Mouse (Mus musculus) thymus, postnatal 36 days (tissue): ENCODE measurements at regions not wholly inside any gene's neighbourhood (a gene's known extent, or its start where the extent isn't known, plus 50 kb on each side); places are given as distances from the start of the nearest gene placed in this dataset.

ENCODE experiments used
- DNase-seq, 2 experiments: peaks; one replicate each; pipeline ENCODE4 v3.0.0; 2022; ENCODE audit warnings: mixed read lengths in 2 of 2

DNA sequence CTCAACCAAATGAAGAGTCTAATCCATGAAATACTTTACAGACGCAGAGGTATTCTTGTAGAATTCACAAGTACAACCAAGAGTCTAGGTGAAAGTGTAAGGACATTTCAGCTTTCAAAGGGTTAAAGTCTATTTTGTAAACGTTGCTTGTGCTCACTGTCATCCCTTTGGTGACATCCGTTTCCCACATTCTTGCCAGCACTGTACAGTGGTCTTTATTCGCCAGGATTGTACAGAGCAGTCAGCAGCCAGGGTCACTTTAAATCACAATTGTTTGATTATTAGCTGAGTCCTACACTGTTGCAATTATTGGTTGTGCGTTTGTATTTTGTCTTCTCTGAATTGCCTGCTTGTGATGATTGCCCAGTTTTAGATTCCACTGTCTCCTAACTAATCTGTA lies 427.3 kb upstream of the Rgma start:
- DNase-seq, result no peak

DNA sequence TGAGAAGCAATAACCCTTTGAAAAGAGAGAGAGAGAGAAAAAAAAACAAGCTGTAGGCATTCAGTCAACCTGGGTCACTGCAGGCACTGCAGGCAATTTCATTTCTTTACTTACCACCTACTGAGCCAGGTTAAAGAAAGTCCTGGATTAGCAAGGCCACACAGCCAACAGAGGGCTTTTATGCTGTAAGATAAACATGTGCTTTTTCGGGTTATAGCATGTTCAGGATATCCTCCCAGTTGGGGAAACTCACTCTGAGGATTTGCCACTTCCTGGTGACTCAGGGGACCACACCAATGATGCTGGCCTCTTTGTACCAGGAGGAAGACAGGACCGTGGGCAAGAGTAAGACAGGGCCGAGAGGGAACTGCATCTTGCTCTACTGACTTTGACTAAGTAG lies 426.6 kb upstream of the Rgma start:
- DNase-seq, result no peak

DNA sequence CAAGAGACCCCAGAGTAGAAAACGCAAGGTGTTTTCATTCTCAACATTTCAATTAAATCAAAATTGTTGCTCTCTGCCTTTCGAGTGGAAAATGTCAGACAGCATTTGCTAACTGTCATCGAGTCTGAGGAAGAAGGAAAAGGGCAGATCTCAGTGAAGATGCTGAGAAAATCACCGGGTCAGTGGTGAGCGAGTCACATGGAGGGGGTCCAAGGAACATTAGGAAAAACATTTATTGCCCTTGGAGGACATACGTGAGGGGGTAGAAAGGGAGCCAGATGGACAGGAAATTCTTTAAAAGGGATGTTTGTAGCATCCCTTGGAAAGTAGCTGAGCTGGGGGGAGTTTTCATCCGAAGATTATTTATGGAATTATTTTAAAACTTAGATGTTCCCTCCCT lies 425.4 kb upstream of the Rgma start:
- DNase-seq, result no peak

DNA sequence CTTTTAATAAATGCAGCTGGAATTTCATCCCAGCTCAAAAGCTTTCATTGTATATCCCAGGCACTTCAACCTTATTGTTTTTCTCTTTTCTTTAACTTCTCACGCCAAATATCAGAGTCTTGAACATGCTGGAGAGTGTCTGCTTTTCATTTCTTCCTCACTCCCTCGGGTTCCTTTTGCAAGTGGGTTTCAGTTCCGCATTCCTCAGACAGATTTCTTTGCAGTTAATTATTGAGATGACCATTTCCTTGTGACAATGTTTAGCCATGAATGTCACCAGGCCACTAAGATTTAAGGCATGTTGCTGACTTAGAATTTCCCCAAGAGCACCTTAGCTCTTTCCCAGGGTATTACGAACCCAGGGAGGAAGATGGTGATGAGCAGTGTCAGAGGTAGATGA lies 417.6 kb upstream of the Rgma start:
- DNase-seq, result no peak

DNA sequence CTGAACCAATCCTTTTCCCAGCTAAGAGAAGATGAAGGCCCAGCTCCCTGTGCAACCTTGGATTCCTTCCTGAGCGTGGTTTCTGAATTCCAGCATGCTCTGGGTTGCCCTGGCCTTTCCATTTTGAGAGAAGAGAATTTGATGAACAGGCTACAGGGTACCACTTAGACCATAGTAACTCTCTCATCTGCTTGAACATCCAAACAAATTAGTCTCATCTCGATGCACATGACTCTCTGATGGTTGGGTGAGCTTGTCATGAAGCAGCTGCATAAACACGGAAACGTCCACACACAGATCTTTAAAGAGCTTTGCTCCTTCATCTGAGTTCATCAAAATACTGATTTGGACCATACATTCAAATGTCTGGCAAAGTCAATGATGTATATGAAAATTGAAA lies 414.0 kb upstream of the Rgma start:
- DNase-seq, result no peak

DNA sequence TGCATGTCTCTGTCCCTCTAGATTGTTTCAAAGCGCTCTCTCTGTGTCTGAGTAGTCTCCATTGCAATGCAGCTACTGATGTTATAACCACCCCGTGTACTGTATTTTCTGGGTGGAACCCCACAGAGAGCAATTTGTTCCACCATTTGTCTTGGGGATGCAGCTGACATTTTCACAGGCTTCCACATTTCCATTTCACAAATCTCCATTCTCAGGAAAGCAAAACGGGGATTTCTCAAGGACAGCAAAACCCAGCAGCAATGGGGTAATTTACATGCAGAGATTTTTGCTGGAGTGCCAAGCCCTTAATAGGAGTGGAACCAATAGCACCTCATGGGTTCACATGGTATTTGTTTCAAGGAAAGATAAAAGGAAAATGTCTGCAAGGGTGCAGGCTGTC lies 412.5 kb upstream of the Rgma start:
- DNase-seq, result no peak

DNA sequence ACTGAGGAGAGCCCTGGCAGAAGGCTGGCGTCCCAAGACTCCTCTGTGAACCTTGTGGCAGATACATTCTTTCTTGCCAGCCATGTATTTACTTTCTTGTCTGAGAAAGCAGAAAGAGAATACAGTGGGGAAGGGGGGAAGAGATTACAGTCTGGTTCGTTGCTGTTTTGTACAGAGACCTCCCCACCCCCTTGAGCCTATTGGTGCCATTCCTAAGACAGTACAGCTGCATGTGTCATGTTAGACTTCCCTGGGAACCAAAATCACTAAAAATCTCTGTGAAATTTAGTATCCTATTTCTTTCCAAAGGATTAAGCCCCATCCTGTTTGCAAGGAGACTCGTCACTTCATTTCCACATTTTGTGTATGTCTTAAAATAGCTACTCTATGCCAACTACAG lies 411.4 kb upstream of the Rgma start:
- DNase-seq, result no peak

DNA sequence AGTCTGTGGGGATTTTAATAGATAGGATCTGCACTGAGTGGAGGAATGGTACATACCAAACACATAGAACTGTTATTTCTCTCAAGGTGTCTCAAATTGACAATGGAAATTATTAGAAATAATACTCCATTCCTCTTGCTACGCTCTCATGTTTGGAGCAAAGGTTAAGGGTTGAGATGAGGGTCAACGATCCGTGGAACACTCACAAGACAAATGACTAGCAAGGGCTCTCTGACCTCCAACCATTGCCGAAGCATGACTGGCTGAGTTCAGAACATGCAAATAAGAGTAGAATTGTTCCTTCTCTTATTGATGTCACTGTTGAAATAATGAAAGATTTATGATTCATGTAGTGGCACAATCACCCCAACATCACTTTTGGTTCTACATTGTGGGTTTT lies 407.1 kb upstream of the Rgma start:
- DNase-seq, result no peak

DNA sequence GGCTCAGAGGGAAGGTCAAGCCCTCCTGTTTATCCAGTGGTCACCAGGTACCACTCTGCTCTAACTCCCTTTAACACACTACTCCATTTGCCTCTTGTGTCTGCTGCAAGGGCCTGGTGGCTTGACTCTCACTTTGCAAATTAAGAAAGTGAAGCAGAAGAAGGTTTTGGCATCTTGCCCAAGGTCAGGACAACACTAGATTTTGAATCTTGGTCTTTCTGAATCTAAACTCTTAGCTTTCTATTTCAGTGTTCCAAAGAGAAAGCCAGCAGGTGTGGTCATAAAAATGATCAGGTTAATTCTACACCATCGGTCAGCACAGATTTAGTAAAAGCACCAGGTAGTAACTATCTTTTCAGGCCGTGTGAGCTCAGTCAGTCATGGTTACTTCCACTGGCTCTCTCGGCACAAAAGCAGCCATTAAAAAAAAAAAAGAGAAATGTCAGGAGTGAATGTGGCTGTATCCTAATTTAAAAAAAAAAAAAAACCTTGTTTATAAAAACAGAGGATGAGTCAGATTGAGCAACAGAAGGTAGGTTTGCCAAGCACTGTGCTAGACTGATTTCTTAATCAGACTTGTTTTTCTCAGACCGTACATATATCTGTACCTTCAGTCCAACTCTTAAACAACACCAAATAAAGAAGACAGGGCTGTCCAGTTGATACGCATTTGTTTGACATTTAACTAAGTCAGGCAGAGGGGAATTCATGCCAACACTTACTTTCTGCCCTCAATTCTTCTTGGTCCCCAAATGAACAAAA lies 403.6 kb upstream of the Rgma start:
- no peak for DNase-seq

DNA sequence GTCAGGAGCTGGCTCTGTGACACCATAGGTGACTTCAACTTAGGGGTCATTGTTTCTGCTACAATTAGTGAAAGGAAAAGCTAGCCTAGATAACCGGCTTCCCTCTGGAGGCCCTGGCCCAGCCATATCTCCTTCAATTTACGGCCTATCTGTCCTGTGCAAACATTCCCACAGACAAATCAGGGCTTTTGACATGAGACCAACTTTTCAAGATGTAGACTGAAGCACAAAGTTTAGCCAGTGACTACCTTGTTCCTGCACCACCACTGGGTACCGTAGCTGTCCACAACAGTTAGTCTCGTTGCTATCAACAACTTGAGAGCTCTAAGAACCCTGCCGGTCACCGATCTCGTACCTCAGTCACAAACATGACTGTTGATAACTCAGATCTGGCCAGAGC lies 402.9 kb upstream of the Rgma start:
- no peak for DNase-seq

DNA sequence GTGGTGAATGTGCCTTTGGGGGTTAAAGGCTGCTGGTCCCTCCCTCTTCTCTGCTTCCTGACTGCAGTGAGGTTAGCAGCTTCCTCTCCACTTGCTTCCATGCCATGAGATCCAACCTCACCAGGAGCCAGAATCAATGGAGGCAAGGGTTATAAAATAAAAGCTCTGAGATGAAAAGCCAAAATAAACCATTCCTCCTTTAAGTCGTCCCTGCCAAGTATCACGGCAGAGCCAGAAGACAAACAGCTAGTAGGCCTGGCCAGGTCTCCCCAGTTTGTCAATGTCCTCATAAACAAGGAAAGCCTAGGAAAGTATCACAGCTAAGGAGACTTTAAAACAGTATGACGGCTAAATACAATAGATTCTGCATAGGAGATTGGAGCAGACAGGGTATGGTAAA lies 401.5 kb upstream of the Rgma start:
- no peak for DNase-seq

DNA sequence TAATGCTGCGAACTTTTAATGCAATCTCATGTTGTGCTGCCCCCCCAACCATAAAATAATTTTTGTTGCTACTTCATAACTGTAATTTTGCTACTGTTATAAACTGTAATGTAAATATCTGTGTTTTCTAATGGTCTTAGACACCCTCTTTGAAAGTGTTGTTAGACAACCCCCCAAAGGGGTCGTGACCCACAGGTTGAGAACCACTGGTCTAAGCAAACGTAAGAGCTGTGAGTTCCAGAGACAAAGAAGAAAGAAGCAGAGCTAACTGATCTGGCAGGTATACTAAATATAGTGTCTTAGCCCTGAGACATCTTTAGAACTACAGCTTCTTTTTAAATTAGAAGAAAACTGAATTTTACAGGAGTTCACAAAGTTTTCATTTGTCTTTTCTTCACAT lies 400.9 kb upstream of the Rgma start:
- DNase-seq, result no peak

DNA sequence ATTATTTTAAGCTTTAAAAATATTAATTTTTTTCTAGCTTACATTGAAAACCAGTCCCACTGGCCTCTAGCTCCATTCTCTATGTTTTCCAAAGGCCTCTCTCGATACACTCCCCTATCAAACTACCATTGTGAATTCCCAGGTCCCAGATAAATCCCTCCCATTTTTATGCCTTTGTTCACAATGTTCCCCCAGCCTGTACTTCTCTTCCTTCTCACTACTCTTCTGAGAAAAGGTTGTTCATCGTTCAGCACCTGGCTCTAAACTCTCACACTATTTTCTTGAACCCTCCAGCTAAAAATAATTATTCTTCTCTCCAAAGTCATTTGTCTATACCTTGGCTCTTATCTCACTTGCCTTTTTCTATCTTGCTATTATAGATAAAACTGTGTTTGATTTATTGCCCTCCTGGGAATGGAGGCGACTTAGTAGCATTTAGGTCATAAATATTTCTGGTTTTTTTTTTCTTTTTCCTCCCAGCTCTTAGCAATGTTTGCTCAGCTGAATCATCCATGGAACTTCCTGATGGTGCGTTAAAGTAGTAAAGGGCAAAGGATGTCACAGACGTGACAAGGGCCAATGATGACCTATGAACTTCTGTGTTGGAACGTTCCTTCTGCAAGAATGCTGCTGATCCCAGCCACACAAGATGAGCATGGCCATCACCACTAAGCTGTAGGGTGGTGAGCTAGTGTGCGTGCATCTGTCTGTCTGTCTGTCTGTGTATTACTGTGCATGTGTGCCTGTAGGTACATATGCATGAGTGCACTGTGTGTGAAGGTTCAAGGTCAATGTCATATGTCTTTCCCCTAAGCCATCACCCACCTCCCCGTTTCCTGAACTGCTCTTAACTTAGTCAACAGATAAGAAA lies 384.5 kb upstream of the Rgma start:
- DNase-seq, result no peak

DNA sequence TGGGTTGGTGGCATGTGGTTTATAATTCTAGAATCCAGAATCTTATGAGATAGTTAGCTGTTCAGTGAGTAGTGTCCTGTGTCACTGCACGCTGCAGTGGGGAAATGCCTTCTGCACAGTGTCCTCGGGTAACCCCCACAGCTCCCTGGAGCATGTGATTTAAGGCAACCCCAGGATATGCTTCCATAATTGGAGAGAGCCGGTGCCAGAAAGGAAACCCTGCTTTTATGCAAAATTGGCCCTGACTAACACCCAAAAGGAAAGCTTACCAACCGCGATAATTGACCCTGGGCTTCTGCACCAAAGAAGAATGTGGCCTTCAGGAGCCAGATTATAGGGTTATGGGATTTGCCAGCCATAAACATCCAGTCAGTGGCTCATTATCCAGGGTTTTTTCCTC lies 376.9 kb upstream of the Rgma start:
- DNase-seq, result no peak

DNA sequence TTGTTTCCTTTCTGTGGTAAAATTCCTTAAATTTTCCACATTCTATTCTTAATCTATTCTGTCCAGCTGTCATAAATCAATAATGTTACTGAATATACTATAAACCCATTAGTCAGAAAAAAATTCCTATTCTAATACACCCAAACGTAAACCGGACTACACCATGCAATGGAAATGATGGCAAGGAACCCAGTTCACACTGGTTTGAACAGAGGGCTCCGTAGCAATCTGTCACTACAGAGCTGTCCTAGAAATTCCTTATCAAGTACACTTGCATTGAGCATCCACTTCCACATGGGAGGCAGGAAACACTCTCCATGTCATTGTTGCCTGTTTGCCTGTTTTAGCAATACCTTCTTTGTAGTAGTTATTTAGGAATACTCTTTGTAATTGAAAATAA lies 356.2 kb upstream of the Rgma start:
- no peak for DNase-seq

DNA sequence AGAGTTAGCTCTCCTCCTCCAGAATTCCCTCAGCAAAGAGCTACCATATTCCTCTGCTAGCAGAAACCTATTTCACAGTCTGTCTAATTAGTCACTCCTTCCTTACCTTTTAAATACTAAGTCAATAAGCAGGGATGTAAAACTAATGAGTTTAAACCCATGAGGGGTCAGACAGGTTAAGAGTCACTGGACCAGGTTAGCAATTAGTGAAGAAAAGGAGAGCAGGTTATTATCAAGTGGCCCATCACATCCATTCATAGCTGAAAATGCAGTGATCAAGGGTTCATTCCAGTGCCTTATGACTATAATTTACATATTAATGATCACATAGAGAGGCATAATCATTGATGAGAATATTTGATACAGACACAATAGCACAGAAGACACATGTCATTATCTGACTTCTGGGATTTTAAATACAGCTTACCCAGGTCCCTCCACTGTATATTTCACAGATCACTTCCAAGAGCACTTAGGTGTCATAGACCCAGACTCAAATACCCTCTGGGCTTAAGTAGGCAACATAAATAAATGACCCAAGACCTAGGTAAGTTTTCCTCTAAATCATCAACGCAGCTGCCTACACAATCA lies 355.4 kb upstream of the Rgma start:
- no peak for DNase-seq

DNA sequence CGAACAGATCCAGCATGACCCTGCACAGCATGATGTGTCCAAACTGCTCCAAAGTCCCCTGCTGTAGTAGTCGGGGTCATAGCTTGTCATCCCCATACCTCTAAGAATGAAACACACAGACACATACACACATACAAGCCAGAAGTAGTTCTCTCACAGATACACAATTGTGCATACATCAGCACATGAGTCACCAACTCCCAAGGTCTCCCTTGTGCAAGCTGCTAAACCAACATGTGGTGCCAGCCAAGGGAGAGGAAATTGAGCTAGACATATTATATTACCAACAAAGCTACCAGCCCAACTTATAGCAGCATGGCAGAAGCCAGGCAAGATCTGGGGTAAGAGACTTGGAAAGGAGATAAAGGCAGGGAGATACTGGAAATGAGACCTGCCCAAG lies 353.5 kb upstream of the Rgma start:
- DNase-seq, result no peak

DNA sequence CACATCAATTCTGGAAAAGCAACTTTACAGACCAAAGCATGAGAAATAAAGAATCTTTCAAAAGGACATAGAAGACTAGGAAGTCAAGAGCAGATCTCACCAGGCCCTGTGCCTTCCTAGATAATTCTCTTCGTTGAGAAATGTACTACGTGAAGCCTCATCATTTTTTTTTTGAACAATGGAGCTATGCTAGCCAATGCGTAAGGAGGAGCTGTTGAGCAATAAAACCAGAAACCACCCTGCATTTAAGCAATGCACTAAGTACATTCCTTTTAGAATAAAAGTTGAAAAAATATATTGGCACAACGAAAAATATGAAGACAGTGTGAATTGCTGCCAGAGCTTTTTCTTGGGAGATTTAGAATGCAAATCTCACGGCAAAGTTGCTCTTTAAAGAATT lies 349.7 kb upstream of the Rgma start:
- DNase-seq, result no peak

DNA sequence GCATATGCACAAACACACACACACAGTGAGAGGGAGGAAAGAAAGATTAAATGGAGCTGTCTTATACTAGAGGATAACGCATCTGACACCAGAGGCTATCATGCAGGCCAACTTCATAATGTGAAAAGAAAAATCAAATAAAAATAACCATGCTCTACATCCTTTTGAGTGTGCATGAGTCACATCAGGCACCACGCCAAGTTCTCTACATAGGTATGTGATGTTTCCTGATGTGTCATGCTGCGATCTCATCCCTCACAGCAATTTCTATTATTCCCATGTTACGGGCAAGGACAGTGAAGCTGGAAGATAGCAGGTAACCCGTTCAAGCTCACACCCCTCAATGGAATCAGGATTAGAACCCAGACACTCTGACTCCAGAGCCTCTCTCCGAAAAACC lies 346.4 kb upstream of the Rgma start:
- no peak for DNase-seq

DNA sequence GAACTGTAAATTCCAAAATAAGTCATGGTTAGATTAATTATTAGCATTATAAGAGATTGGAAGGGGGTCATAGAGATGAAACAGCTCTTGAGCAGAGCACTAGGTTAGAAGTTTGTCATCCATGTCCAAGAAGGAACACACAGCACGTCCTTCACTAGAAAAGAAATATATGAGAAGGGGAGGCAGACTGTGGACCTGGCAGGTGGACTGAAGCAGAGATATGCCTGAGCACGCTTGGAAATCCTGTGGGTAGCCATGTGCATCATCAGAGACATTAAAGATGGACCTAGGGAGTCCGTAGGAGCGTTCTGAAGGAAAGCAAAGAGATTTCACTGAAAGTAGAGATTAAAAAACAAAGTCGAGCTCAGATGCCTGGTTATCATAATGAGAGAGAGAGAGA lies 343.9 kb upstream of the Rgma start:
- no peak for DNase-seq

DNA sequence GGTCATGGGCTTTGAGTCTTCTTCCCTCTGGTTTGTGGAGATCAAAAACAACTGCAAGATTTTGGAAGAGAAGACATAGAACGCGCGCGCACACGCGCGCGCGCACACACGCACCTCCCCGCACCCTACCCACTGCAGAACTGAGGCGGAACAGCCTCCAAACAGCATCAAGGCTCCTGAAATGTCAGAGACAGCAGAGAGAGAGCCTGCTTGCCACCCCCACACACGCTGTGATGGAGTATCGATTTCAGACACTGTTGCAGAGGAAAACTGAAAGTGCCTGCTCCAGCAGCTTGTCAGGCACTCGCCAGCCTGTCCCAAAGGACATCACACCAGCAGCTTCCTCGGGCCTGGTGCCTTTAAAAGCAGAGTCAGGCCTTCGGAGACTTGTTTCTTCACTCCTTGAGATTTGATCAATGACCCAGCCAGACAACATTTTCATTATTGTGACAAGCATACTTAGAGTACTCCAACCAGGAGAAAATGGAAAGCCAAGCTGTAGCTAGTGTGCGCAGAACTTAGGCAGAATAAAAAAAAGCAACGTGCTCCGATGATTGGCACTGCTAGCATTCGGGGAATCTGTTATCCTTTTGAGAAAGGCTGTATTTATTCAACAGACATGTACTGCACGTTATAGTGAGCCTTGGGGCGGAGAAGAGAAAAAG lies 342.9 kb upstream of the Rgma start:
- no peak for DNase-seq

DNA sequence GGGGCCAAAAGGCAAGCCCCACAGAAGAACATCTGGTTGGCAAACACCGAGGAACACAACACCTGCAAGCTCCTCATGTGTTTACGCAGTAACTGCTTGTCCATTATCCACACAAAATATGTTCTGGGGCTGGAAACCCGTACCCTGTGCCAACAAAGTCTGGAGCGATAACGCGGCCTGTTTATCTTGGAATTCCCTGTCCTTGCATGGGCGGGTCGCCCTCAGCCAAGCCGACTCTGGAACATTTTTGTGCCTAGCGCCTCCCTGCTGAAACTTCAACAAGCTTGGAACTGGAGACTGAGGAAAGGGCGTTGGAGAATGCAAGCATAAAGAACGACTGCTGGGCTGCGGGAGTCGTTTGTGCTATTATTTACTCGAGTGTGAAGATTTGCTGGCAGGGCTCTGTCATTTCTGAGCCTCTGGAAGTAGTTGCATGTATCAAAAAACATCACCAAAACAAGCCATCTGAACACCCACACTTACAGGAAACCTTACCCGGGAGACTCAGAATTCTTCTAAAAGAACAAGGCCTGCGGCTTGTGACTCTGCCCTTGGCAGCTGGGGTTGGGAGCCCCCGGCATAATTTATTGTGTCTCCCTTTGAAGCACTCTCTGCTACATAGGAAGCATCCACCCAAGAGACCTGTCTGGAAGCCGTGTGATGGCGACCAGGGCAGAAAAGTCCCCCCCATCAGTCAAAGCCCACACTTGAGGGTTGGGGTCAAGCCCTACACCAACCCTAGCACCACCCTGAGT lies 338.3 kb upstream of the Rgma start:
- DNase-seq, result no peak

DNA sequence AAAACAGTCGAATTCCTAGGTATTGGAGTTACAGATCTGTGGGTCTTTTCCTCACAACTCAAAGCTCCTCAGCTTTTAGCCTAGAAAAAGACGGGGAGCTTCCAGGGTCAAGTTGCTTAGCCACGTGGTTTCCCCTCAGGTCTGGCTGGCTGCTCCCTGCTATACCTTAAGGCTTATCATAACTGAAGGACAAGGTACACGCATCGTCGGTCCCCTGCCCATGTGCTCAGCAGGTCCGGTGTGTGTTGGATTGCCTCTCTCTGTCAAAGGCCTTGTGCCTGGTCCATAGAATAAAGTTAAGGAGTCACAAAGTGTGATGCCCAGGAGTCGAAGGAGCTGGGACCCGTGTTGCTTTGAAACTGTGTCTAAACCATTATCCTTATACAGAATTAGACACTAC lies 337.7 kb upstream of the Rgma start:
- DNase-seq, result no peak
